Mouse (Mus musculus) liver, embryonic 13.5 days (tissue): ENCODE measurements at regions not wholly inside any gene's neighbourhood (a gene's known extent, or its start where the extent isn't known, plus 50 kb on each side); places are given as distances from the start of the nearest gene placed in this dataset.
"Not testable (repeated sequence)": the region's sequence is repeated elsewhere in the genome, so short reads cannot be mapped to it uniquely, and the experiment has no call there.

ENCODE experiments used
- ATAC-seq: fragments of 200-750 bp; cut with Nextera tagmentation; 2 replicates; pipeline ENCODE4 v1.8.0; 2017; ENCODE audit warnings: low read depth, mild to moderate bottlenecking, moderate number of reproducible peaks, moderate library complexity
- DNase-seq: peaks from one replicate; pipeline ENCODE4 v3.0.0; 2022
- H3K27ac ChIP-seq: fragments of 300-500 bp; sonication (generic); 2 replicates; pipeline ENCODE4 v1.5.1; 2015; ENCODE audit warnings: moderate library complexity, mild to moderate bottlenecking, inconsistent platforms
- H3K27me3 ChIP-seq: fragments of 300-500 bp; sonication (generic); 2 replicates; pipeline ENCODE4 v1.6.1; 2015; ENCODE audit warnings: mild to moderate bottlenecking, inconsistent platforms
- H3K36me3 ChIP-seq: fragments of 300-500 bp; sonication (generic); 2 replicates; pipeline ENCODE4 v1.6.1; 2015; ENCODE audit warnings: mild to moderate bottlenecking, inconsistent platforms
- H3K4me1 ChIP-seq: fragments of 300-500 bp; sonication (generic); replicated peaks from 2 replicates; pipeline ENCODE4 v1.6.1; 2015; ENCODE audit warnings: inconsistent platforms
- H3K4me2 ChIP-seq: fragments of 300-500 bp; sonication (generic); 2 replicates; pipeline ENCODE4 v1.6.1; 2015; ENCODE audit warnings: inconsistent platforms, mild to moderate bottlenecking, moderate library complexity
- H3K4me3 ChIP-seq: fragments of 300-500 bp; sonication (generic); replicated peaks from 2 replicates; pipeline ENCODE4 v1.5.1; 2015; ENCODE audit warnings: mild to moderate bottlenecking, inconsistent platforms
- H3K9ac ChIP-seq: fragments of 300-500 bp; sonication (generic); 2 replicates; pipeline ENCODE4 v1.6.1; 2015; ENCODE audit warnings: mild to moderate bottlenecking, inconsistent platforms
- H3K9me3 ChIP-seq: fragments of 300-500 bp; sonication (generic); replicated peaks from 2 replicates; pipeline ENCODE4 v1.6.1; 2016; ENCODE audit warnings: inconsistent platforms
- WGBS: fragments of 180-500 bp; shearing (Covaris S2); methylation state at CpG from one replicate; pipeline ENCODE4 v1.1.7; 2015; ENCODE audit not compliant: insufficient replicate concordance; 5-methylcytosine and 5-hydroxymethylcytosine counted together

- Histone ChIP-seq H3K4me2 (no peak overlapping the region), H3K36me3 (no peaks in the 10 kb centered on the region), H3K27ac (no peak overlapping the region), H3K4me3 (no peak overlapping the region), H3K9ac (no peak overlapping the region), H3K9me3 (no peaks in the 10 kb centered on the region), H3K27me3 (no peaks in the 10 kb centered on the region), H3K4me1 (no peaks in the 10 kb centered on the region)
- ATAC-seq (no peak), DNase-seq (no peak)
- 34% methylated on average over 4 of the region's 4 CpGs for WGBS
These were observed 377.4 kb downstream of the Arl4a start for GRCm38 (mm10) chr12:39660420-39660819.

GRCm38 (mm10) chr12:39656606-39657005, 381.2 kb downstream of the Arl4a start:
- Histone ChIP-seq H3K9ac (no peak overlapping the region), H3K4me3 (no peak overlapping the region), H3K27me3 (no peaks in the 10 kb centered on the region), H3K4me1 (no peaks in the 10 kb centered on the region), H3K27ac (no peak overlapping the region), H3K9me3 (no peaks in the 10 kb centered on the region), H3K4me2 (no peak overlapping the region), H3K36me3 (no peaks in the 10 kb centered on the region)
- ATAC-seq = no peak
- DNase-seq = no peak

- ATAC-seq (no peak), DNase-seq (no peak)
- no peak overlapping the region for H3K9ac ChIP-seq
These were observed 388.9 kb downstream of the Arl4a start for GRCm38 (mm10) chr12:39648952-39649351.

GRCm38 (mm10) chr12:39646556-39646955, 391.3 kb downstream of the Arl4a start:
- H3K27ac ChIP-seq = no peak overlapping the region
- no peaks in the 10 kb centered on the region for H3K9me3 ChIP-seq
- no peak overlapping the region for H3K4me2 ChIP-seq
- H3K27me3 ChIP-seq = no peaks in the 10 kb centered on the region
- no peak overlapping the region for H3K4me3 ChIP-seq
- H3K9ac ChIP-seq = no peak overlapping the region
- H3K36me3 ChIP-seq = no peaks in the 10 kb centered on the region
- no peaks in the 10 kb centered on the region for H3K4me1 ChIP-seq
- ATAC-seq = no peak
- no peak for DNase-seq
- WGBS = 65% methylated on average over 3 of the region's 3 CpGs

More at GRCm38 (mm10) chr12:39648952-39649351, 388.9 kb downstream of the Arl4a start:
- Histone ChIP-seq H3K4me1 (no peaks in the 10 kb centered on the region), H3K36me3 (no peaks in the 10 kb centered on the region), H3K27ac (no peak overlapping the region), H3K9me3 (no peaks in the 10 kb centered on the region), H3K4me2 (no peak overlapping the region), H3K4me3 (no peak overlapping the region), H3K27me3 (no peaks in the 10 kb centered on the region)

- Histone ChIP-seq H3K4me1 (no peaks in the 10 kb centered on the region), H3K9ac (no peak overlapping the region), H3K36me3 (no peaks in the 10 kb centered on the region), H3K27ac (no peak overlapping the region), H3K9me3 (no peaks in the 10 kb centered on the region), H3K4me2 (no peak overlapping the region), H3K27me3 (no peaks in the 10 kb centered on the region), H3K4me3 (no peak overlapping the region)
- no peak for DNase-seq
- WGBS = 69% methylated on average over 4 of the region's 4 CpGs
- no peak for ATAC-seq
These were observed 392.2 kb downstream of the Arl4a start for GRCm38 (mm10) chr12:39645581-39645980.

GRCm38 (mm10) chr12:39639246-39639645, 398.6 kb downstream of the Arl4a start:
- Histone ChIP-seq H3K9me3 (no peaks in the 10 kb centered on the region), H3K9ac (no peak overlapping the region), H3K27me3 (no peaks in the 10 kb centered on the region), H3K27ac (no peak overlapping the region), H3K4me2 (no peak overlapping the region), H3K36me3 (no peaks in the 10 kb centered on the region), H3K4me3 (no peak overlapping the region), H3K4me1 (no peaks in the 10 kb centered on the region)
- ATAC-seq (no peak), DNase-seq (no peak)
- WGBS = 54% methylated on average over 6 of the region's 6 CpGs

GRCm38 (mm10) chr12:39634337-39634736, 403.5 kb downstream of the Arl4a start:
- H3K9me3 ChIP-seq = no peaks in the 10 kb centered on the region
- H3K36me3 ChIP-seq = no peaks in the 10 kb centered on the region
- H3K9ac ChIP-seq = no peak overlapping the region
- H3K4me2 ChIP-seq = no peak overlapping the region
- no peaks in the 10 kb centered on the region for H3K27me3 ChIP-seq
- H3K4me1 ChIP-seq = no peaks in the 10 kb centered on the region
- H3K4me3 ChIP-seq = no peak overlapping the region
- ATAC-seq (no peak), DNase-seq (no peak)
- no peak overlapping the region for H3K27ac ChIP-seq
- 50% methylated on average over 4 of the region's 4 CpGs for WGBS

GRCm38 (mm10) chr12:39621266-39621665, 416.6 kb downstream of the Arl4a start:
- H3K4me3 ChIP-seq = no peak overlapping the region
- WGBS = 65% methylated on average over 1 of the region's 1 CpGs
- no peaks in the 10 kb centered on the region for H3K27me3 ChIP-seq
- ATAC-seq = no peak
- no peak overlapping the region for H3K27ac ChIP-seq
- H3K4me2 ChIP-seq = no peak overlapping the region
- no peaks in the 10 kb centered on the region for H3K36me3 ChIP-seq
- H3K9ac ChIP-seq = no peak overlapping the region
- DNase-seq = no peak
- no peaks in the 10 kb centered on the region for H3K9me3 ChIP-seq
- H3K4me1 ChIP-seq = no peaks in the 10 kb centered on the region

- 37% methylated on average over 3 of the region's 3 CpGs for WGBS
These were observed 432.5 kb downstream of the Arl4a start for GRCm38 (mm10) chr12:39605289-39605688.

GRCm38 (mm10) chr12:39604723-39605122, 433.1 kb downstream of the Arl4a start:
- H3K9me3 ChIP-seq = no peaks in the 10 kb centered on the region
- DNase-seq = no peak
- no peak overlapping the region for H3K9ac ChIP-seq
- H3K27ac ChIP-seq = no peak overlapping the region
- H3K36me3 ChIP-seq = no peaks in the 10 kb centered on the region
- H3K27me3 ChIP-seq = no peaks in the 10 kb centered on the region
- no peaks in the 10 kb centered on the region for H3K4me1 ChIP-seq
- no peak for ATAC-seq
- no peak overlapping the region for H3K4me2 ChIP-seq
- no peak overlapping the region for H3K4me3 ChIP-seq
- 57% methylated on average over 4 of the region's 4 CpGs for WGBS

More at GRCm38 (mm10) chr12:39605289-39605688, 432.5 kb downstream of the Arl4a start:
- Histone ChIP-seq H3K4me2 (no peak overlapping the region), H3K9ac (no peak overlapping the region), H3K36me3 (no peaks in the 10 kb centered on the region), H3K4me1 (no peaks in the 10 kb centered on the region), H3K27me3 (no peaks in the 10 kb centered on the region), H3K4me3 (no peak overlapping the region), H3K27ac (no peak overlapping the region), H3K9me3 (no peaks in the 10 kb centered on the region)
- ATAC-seq = no peak
- no peak for DNase-seq

GRCm38 (mm10) chr12:39594726-39595125, 443.1 kb downstream of the Arl4a start:
- DNase-seq (no peak), ATAC-seq (no peak)
- Histone ChIP-seq H3K9ac (no peak overlapping the region), H3K9me3 (0 out of 2 replicates have a peak, but pooled peaks cover 3% of the 10 kb centered on the region), H3K27ac (no peak overlapping the region), H3K4me2 (no peak overlapping the region), H3K36me3 (no peaks in the 10 kb centered on the region), H3K4me3 (no peak overlapping the region), H3K4me1 (no peaks in the 10 kb centered on the region), H3K27me3 (no peaks in the 10 kb centered on the region)
- WGBS = 11% methylated on average over 1 of the region's 1 CpGs

- H3K4me3 ChIP-seq, H3K36me3 ChIP-seq, H3K4me1 ChIP-seq, DNase-seq, H3K9ac ChIP-seq, H3K27me3 ChIP-seq, H3K27ac ChIP-seq, H3K9me3 ChIP-seq, H3K4me2 ChIP-seq, ATAC-seq: not testable (repeated sequence)
These were observed 444.0 kb downstream of the Arl4a start for GRCm38 (mm10) chr12:39593781-39594180.
